Mouse (Mus musculus) E14TG2a.4 (cell line): Measurements from ENCODE around the gene Cflar.

ENCODE experiments used
- CTCF ChIP-seq: conservative IDR thresholded peaks from 2 replicates; pipeline ENCODE4 v1.5.1; 2014; ENCODE audit warnings: low read length
- NANOG ChIP-seq: IDR thresholded peaks from 2 replicates; pipeline ENCODE4 v1.6.1; 2014; ENCODE audit warnings: borderline replicate concordance, low read length, mixed read lengths

DNA sequence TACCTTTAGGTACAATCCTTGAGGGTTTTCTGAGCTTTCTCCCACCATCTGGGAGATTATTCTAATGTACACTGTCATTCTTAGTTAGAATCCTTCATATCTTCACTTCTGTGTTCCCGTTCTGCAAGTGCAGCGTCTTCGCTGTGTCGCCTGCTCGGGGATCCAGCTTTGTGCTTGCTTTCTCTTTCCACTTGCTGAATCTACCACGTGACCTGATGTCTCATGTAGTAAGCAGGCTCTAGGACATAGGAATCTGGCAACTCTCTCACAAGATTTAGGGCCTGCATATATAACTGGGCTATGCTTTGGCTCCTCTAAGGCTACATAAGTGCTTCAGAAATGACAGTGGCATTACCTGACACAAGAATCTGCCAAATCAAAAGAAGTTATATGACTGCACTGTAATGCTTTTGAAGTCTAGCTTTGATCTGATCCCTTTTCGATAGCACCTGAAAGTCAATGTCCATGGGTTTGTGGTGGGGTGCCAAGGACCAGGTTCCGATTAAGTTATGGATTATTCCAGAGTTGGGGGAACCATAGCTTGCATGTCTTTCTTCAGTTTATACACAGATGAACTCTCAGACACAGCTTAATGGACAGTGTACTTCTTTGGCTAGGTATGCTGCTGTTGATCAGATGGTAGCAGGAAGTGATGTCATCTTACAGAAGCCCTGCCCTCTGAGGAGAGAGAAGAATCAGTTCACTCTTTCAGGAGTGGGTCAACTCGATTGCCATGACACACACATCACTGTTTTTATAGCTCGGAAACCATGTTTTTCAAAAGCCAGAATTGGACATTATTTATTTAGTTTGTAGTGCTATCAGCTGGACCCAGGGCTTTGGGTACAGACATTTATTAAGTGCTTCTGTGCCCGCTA is 23.0 kb downstream of the Cflar start:
- no peak for TF ChIP-seq CTCF
- no peak for TF ChIP-seq NANOG
